Mouse (Mus musculus) myocyte (in vitro differentiated cells): ENCODE measurements around the gene Ccdc85b.

ENCODE experiments used
- MAX ChIP-seq: IDR thresholded peaks from one replicate; pipeline ENCODE4 v1.6.1; 2011; ENCODE audit warnings: low read depth, mild to moderate bottlenecking, control low read depth
- MYOD1 ChIP-seq, 3 experiments: IDR thresholded peaks; one replicate each; pipeline ENCODE4 v1.6.1; 2011; ENCODE audit warnings: control low read depth in 2 of 3, low read depth in 2 of 3, mild to moderate bottlenecking in 2 of 3, moderate library complexity in 1 of 3; ENCODE audit not compliant: insufficient read length in 2 of 3, control insufficient read depth in 1 of 3
- MYOG ChIP-seq, 3 experiments: IDR thresholded peaks; one replicate each; pipeline ENCODE4 v1.6.1; 2011; ENCODE audit warnings: control low read depth in 2 of 3, low read depth in 2 of 3, mild to moderate bottlenecking in 2 of 3; ENCODE audit not compliant: insufficient read length in 2 of 3, control insufficient read depth in 1 of 3, insufficient read depth in 1 of 3
- POLR2A ChIP-seq: IDR thresholded peaks from one replicate; pipeline ENCODE4 v1.6.1; 2011; ENCODE audit warnings: low read depth, mild to moderate bottlenecking, control low read depth, moderate library complexity; ENCODE audit not compliant: insufficient read length
- REST ChIP-seq: IDR thresholded peaks from one replicate; pipeline ENCODE4 v1.6.1; 2011; ENCODE audit warnings: mild to moderate bottlenecking, control low read depth, moderate library complexity; ENCODE audit not compliant: insufficient read depth, insufficient read length
- TCF12 ChIP-seq: IDR thresholded peaks from one replicate; pipeline ENCODE4 v1.6.1; 2011; ENCODE audit warnings: mild to moderate bottlenecking, control low read depth; ENCODE audit not compliant: poor library complexity, insufficient read depth, severe bottlenecking

GRCm38 (mm10) chr19:5485371-5485770 is 27.7 kb upstream of the Ccdc85b start:
- TF ChIP-seq POLR2A (no peak), TCF12 (no peak), MYOG (IDR thresholded peaks at IDR 0.05; ENCODE audit: control insufficient read depth in 1 of 3, insufficient read depth in 1 of 3, insufficient read length in 2 of 3, low read depth in 2 of 3) (no peak), MAX (no peak), REST (no peak), MYOD1 (IDR thresholded peaks at IDR 0.05; ENCODE audit: control insufficient read depth in 1 of 3, insufficient read length in 2 of 3, low read depth in 2 of 3) (no peak)
